Comparison of ENCODE assay signal across 12 mouse cellular contexts in genomic region chr4:127199406-127199805, GRCm38 (mm10). TPM values are rescaled to one million over a fixed set of nuclear protein-coding genes. Genes with fewer than 3 reads are reported as not detected.
A peak's percentile ranks its signal among the peaks of the same experiment; 100 is the strongest.
DNase-seq lines count a peak whose midpoint lies in the region; ATAC-seq and TF ChIP-seq lines count a peak whose summit lies in the region.
"Had no signal": no experiment of that assay in that cellular context is flagged by ENCODE, and none has a peak within 500 bp of the region (broad histone marks: within the 10 kb centered on the region; RNA-seq: fewer than 3 reads in every experiment).

No protein-coding gene starts in this region.

- DNase-seq in heart, adult 18-20 months: no peak
- DNase-seq in G1E (ENCODE audit: low spot score): no peak
- DNase-seq in gastrocnemius, postnatal 4 days (ENCODE audit: low spot score in 2 of 2): no peak
- DNase-seq: heart, postnatal 10 days had no signal

- peaks cover 15% of the 10 kb centered on the region for H3K4me1 ChIP-seq in heart, embryonic 12.5 days (replicated peaks)
- peaks cover 5% of the 10 kb centered on the region for H3K4me1 ChIP-seq in midbrain, embryonic 13.5 days (replicated peaks)
- no peaks in the 10 kb centered on the region for H3K4me1 ChIP-seq in midbrain, embryonic 16.5 days (ENCODE audit: control insufficient read depth, insufficient read depth, low read length)
- H3K4me1 ChIP-seq in G1E (ENCODE audit: insufficient read depth, low read depth, low read length): no peaks in the 10 kb centered on the region
- no peaks in the 10 kb centered on the region for H3K4me1 ChIP-seq in small intestine, adult 2 months (ENCODE audit: control insufficient read depth, insufficient read depth, insufficient read length, low read length)
- H3K4me1 ChIP-seq in neural tube, embryonic 15.5 days: peaks cover 2% of the 10 kb centered on the region; the same call in 1 of the 2 replicates

- no peak for TF ChIP-seq CTCF in G1E (IDR thresholded peaks at IDR 0.05; ENCODE audit: low read depth, low read length)
- TF ChIP-seq CTCF in small intestine, adult 2 months (IDR thresholded peaks at IDR 0.05; ENCODE audit: extremely low read depth, insufficient read length, insufficient replicate concordance, low read depth, low read length): 0 out of 2 replicates have a peak, but pooled peaks have one; percentile 7

- no peak overlapping the region for H3K9ac ChIP-seq in heart, embryonic 12.5 days
- H3K9ac ChIP-seq in midbrain, embryonic 13.5 days (replicated peaks): no peak overlapping the region
- no peak overlapping the region for H3K9ac ChIP-seq in midbrain, embryonic 16.5 days (ENCODE audit: low read depth, low read length)
- H3K9ac ChIP-seq in neural tube, embryonic 15.5 days (replicated peaks): no peak overlapping the region

- H3K4me2 ChIP-seq in heart, embryonic 12.5 days: no peak overlapping the region
- H3K4me2 ChIP-seq in midbrain, embryonic 13.5 days (replicated peaks): no peak overlapping the region
- H3K4me2 ChIP-seq in midbrain, embryonic 16.5 days (ENCODE audit: low read length): no peak overlapping the region
- no peak overlapping the region for H3K4me2 ChIP-seq in neural tube, embryonic 15.5 days

- no peak overlapping the region for H3K4me3 ChIP-seq in heart, embryonic 12.5 days
- no peak overlapping the region for H3K4me3 ChIP-seq in midbrain, embryonic 13.5 days (replicated peaks)
- no peak overlapping the region for H3K4me3 ChIP-seq in midbrain, embryonic 16.5 days (ENCODE audit: low read depth, low read length)
- 0 out of 2 replicates have a peak overlapping the region, but pooled peaks have one; percentile 8 for H3K4me3 ChIP-seq in G1E (ENCODE audit: low read depth, low read length)
- H3K4me3 ChIP-seq in small intestine, adult 2 months (ENCODE audit: low read depth, low read length): no peak overlapping the region
- H3K4me3 ChIP-seq in neural tube, embryonic 15.5 days (replicated peaks): no peak overlapping the region
- H3K4me3 ChIP-seq: limb, embryonic 10.5 days had no signal

- 61% methylated on average over 12 of the region's 12 CpGs for WGBS in heart, embryonic 12.5 days
- 64% methylated on average over 12 of the region's 12 CpGs for WGBS in midbrain, embryonic 13.5 days
- WGBS in midbrain, embryonic 16.5 days: 64% methylated on average over 12 of the region's 12 CpGs
- 66% methylated on average over 12 of the region's 12 CpGs for WGBS in small intestine, adult 2 months
- 73% methylated on average over 12 of the region's 12 CpGs for WGBS in neural tube, embryonic 15.5 days

- 0 out of 2 replicates have a peak, but pooled peaks have one; percentile 33 for ATAC-seq in heart, embryonic 12.5 days (ENCODE audit: insufficient number of reproducible peaks, low FRiP score)
- ATAC-seq in midbrain, embryonic 13.5 days: 0 out of 2 replicates have a peak, but pooled peaks have one; percentile 40
- no peak for ATAC-seq in midbrain, embryonic 16.5 days
- no peak for ATAC-seq in G1E (ENCODE audit: extremely low read depth, insufficient number of reproducible peaks, low FRiP score, poor library complexity, severe bottlenecking)
- ATAC-seq in neural tube, embryonic 15.5 days (ENCODE audit: low FRiP score): no peak
- ATAC-seq: Patski had no signal

- H3K9me3 ChIP-seq in heart, embryonic 12.5 days (replicated peaks): 0 out of 2 replicates have a peak, but pooled peaks cover 4% of the 10 kb centered on the region
- H3K9me3 ChIP-seq in midbrain, embryonic 13.5 days: no peaks in the 10 kb centered on the region
- no peaks in the 10 kb centered on the region for H3K9me3 ChIP-seq in midbrain, embryonic 16.5 days (replicated peaks; ENCODE audit: control insufficient read depth, low read length, poor library complexity, severe bottlenecking)
- peaks cover 41% of the 10 kb centered on the region for H3K9me3 ChIP-seq in G1E (replicated peaks)
- no peaks in the 10 kb centered on the region for H3K9me3 ChIP-seq in neural tube, embryonic 15.5 days (replicated peaks)
- H3K9me3 ChIP-seq: limb, embryonic 10.5 days had no signal

- H3K27me3 ChIP-seq in heart, embryonic 12.5 days (replicated peaks): peaks cover 44% of the 10 kb centered on the region
- H3K27me3 ChIP-seq in midbrain, embryonic 13.5 days: no peaks in the 10 kb centered on the region
- H3K27me3 ChIP-seq in midbrain, embryonic 16.5 days (ENCODE audit: control insufficient read depth, insufficient read depth, low read depth, low read length): no peaks in the 10 kb centered on the region
- no peaks in the 10 kb centered on the region for H3K27me3 ChIP-seq in G1E (ENCODE audit: insufficient read depth, low read length)
- H3K27me3 ChIP-seq in small intestine, adult 2 months (ENCODE audit: control insufficient read depth, insufficient read depth, low read length): no peaks in the 10 kb centered on the region
- H3K27me3 ChIP-seq in neural tube, embryonic 15.5 days (replicated peaks): no peaks in the 10 kb centered on the region
- H3K27me3 ChIP-seq: Patski had no signal

- H3K36me3 ChIP-seq in heart, embryonic 12.5 days: no peaks in the 10 kb centered on the region
- H3K36me3 ChIP-seq in midbrain, embryonic 13.5 days: peaks cover 20% of the 10 kb centered on the region
- peaks cover 14% of the 10 kb centered on the region for H3K36me3 ChIP-seq in midbrain, embryonic 16.5 days (ENCODE audit: control insufficient read depth, insufficient read depth, low read length)
- no peaks in the 10 kb centered on the region for H3K36me3 ChIP-seq in G1E (replicated peaks)
- H3K36me3 ChIP-seq in small intestine, adult 2 months (ENCODE audit: control insufficient read depth, insufficient read depth, low read length): no peaks in the 10 kb centered on the region
- peaks cover 21% of the 10 kb centered on the region for H3K36me3 ChIP-seq in neural tube, embryonic 15.5 days
- H3K36me3 ChIP-seq: limb, embryonic 10.5 days had no signal

- no peak for TF ChIP-seq POLR2A in small intestine, adult 2 months (IDR thresholded peaks at IDR 0.05; ENCODE audit: low read depth, low read length)

- no peak overlapping the region for H3K27ac ChIP-seq in heart, embryonic 12.5 days (ENCODE audit: poor library complexity, severe bottlenecking)
- no peak overlapping the region for H3K27ac ChIP-seq in midbrain, embryonic 13.5 days
- no peak overlapping the region for H3K27ac ChIP-seq in midbrain, embryonic 16.5 days (ENCODE audit: low read length)
- H3K27ac ChIP-seq in small intestine, adult 2 months (ENCODE audit: insufficient read depth, low read depth, low read length): no peak overlapping the region
- H3K27ac ChIP-seq in neural tube, embryonic 15.5 days (replicated peaks): no peak overlapping the region
- H3K27ac ChIP-seq: limb, embryonic 10.5 days had no signal

RNA-seq across cellular contexts. Expression of gene Dlgap3, which starts 30.4 kb away (rescaled TPM):
- 0.73 and 0.95 TPM in 2 replicates for polyA plus RNA-seq in heart, embryonic 12.5 days (2016; fragmentation: Nextera tagmentation; extraction: Ambion mirVana)
- total RNA-seq in heart, adult 18-20 months (2021): under 1 TPM; 0.05 to 0.17 TPM
- 7.2 and 10.1 TPM in 2 replicates for polyA plus RNA-seq in midbrain, embryonic 13.5 days (2015; fragmentation: Nextera tagmentation; extraction: Ambion mirVana)
- polyA plus RNA-seq in midbrain, embryonic 16.5 days (2015; fragmentation: Nextera tagmentation; extraction: Ambion mirVana): 17.6 and 19.5 TPM in 2 replicates
- not detected in 2 replicates for total RNA-seq in G1E (2014; fragmentation: Nextera tagmentation)
- 0.05 and 0.06 TPM in 2 replicates for total RNA-seq in G1E (2017)
- polyA plus RNA-seq in G1E (2012): not detected in 2 replicates
- polyA plus RNA-seq in small intestine, adult 2 months (2012; rRNA removed): 0.47 and 0.75 TPM in 2 replicates
- 20.9 and 25.1 TPM in 2 replicates for polyA plus RNA-seq in neural tube, embryonic 15.5 days (2015; fragmentation: Nextera tagmentation; extraction: Ambion mirVana)
- 1 to 10 TPM; 1.2 to 1.7 TPM for total RNA-seq in gastrocnemius, postnatal 4 days (2021)
- total RNA-seq: megakaryocyte-erythroid progenitor cell, adult 5-6 weeks had no signal

RNA-seq across cellular contexts. Expression of gene Smim12, which starts 44.2 kb away (rescaled TPM):
- 51.9 and 58.7 TPM in 2 replicates for polyA plus RNA-seq in heart, embryonic 12.5 days (2016; fragmentation: Nextera tagmentation; extraction: Ambion mirVana)
- total RNA-seq in heart, adult 18-20 months (2021): 10 to 100 TPM; 54.9 to 61.9 TPM
- 45.1 and 48.0 TPM in 2 replicates for polyA plus RNA-seq in midbrain, embryonic 13.5 days (2015; fragmentation: Nextera tagmentation; extraction: Ambion mirVana)
- 42.0 and 44.8 TPM in 2 replicates for polyA plus RNA-seq in midbrain, embryonic 16.5 days (2015; fragmentation: Nextera tagmentation; extraction: Ambion mirVana)
- total RNA-seq in G1E (2014; fragmentation: Nextera tagmentation) (20.4 and 30.8 TPM in 2 replicates), G1E (2017) (47.1 and 47.8 TPM in 2 replicates)
- 37.1 and 41.1 TPM in 2 replicates for polyA plus RNA-seq in G1E (2012)
- polyA plus RNA-seq in small intestine, adult 2 months (2012; rRNA removed): 13.4 and 18.1 TPM in 2 replicates
- 61.7 and 68.9 TPM in 2 replicates for polyA plus RNA-seq in neural tube, embryonic 15.5 days (2015; fragmentation: Nextera tagmentation; extraction: Ambion mirVana)
- total RNA-seq in gastrocnemius, postnatal 4 days (2021): 10 to 100 TPM; 31.7 to 35.6 TPM

Comparison
In these comparisons a context has a peak if more than half of its experiments do, and no peak if none do; other contexts are left out.
1. ATAC-seq: peak in heart, embryonic 12.5 days (single experiment) and midbrain, embryonic 13.5 days (single experiment); none in midbrain, embryonic 16.5 days (single experiment), G1E (single experiment) and neural tube, embryonic 15.5 days (single experiment).